Mouse (Mus musculus): ENCODE results near the gene Pdzk1.

DNA sequence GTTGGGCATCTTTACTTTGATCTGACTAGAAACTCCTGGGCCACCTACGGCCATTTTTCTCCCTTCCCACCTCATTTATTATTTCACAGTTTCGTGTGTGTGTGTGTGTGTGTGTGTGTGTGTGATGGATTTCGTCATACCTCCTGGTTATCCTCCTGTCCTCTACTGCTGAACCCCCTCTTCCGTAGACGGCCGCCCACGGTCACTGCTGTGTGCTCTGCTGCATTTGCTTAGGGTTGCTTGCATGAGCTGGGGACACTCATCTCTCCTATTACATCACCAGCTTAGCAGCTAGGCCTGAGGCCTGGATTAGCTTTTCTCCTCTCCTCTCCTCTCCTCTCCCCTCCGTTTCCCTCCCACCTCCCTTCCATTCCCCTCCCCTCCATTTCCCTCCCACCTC is 19.4 kb downstream of the Pdzk1 start:
- TF ChIP-seq CTCF (IDR thresholded peaks at IDR 0.05): no peak
- no peak for TF ChIP-seq EP300 (IDR thresholded peaks at IDR 0.05)
